Comparison of ENCODE assay signal across 8 mouse cellular contexts in the genomic region with DNA sequence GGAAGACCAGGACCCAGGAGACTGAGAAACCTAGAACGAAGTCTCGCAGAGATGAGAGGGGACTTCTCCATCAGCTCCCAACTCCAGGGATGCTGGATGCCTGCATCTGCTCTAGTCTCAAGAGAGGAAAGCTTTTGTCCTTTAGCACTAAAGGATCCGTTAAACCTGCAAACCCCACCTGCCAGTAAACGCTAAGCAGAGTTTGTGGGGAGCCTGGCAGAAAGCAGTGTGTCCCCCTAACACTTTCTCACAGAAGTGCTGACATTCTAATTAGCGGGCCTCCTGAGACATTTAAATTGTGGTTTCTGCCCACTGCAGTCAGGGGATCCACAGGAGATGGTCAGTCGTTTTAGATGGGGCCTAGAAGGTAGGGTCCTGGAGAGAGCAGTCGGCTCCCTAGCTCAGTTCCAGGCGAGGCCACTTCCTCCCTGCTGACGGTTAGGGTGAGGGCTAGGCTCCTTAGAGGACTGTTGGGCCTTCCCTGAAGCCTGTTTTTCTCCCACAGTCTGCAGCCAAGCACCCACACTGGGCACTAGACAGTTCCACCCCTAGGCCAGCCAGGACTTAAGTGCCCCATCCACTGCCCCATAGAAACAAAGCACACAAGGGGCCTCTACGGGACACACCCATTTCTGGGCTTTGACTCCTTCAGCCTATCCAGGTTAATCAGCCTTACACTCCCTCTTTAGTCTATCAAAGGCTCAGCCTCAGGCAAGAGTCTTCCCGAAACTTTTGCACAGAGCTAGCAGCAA. TPM values are rescaled to one million over a fixed set of nuclear protein-coding genes. Genes with fewer than 3 reads are reported as not detected.
DNase-seq lines count a peak whose midpoint lies in the region; ATAC-seq lines count a peak whose summit lies in the region.

No protein-coding gene starts in this region.

- no peaks in the 10 kb centered on the region for H3K36me3 ChIP-seq in heart, embryonic 11.5 days (ENCODE audit: control insufficient read depth, insufficient read depth, low read length)
- H3K36me3 ChIP-seq in embryonic facial prominence, embryonic 11.5 days (replicated peaks; ENCODE audit: control insufficient read depth, insufficient read depth, low read depth, low read length), result no peaks in the 10 kb centered on the region
- no peaks in the 10 kb centered on the region for H3K36me3 ChIP-seq in intestine, embryonic 15.5 days
- no peaks in the 10 kb centered on the region for H3K36me3 ChIP-seq in midbrain, embryonic 12.5 days

- 26% methylated on average over 11 of the region's 11 CpGs for WGBS in heart, embryonic 11.5 days (ENCODE audit: insufficient replicate concordance)
- WGBS in embryonic facial prominence, embryonic 11.5 days, result 17% methylated on average over 11 of the region's 11 CpGs
- WGBS in intestine, embryonic 15.5 days, result 43% methylated on average over 11 of the region's 11 CpGs
- 21% methylated on average over 11 of the region's 11 CpGs for WGBS in midbrain, embryonic 12.5 days

- no peak for DNase-seq in heart, postnatal 4 days
- no peak for DNase-seq in embryonic facial prominence, embryonic 11.5 days (ENCODE audit: low spot score)
- DNase-seq in thymus, adult 18-20 months, result no peak
- DNase-seq in adrenal gland, adult 2 months, result no peak

- H3K4me3 ChIP-seq in heart, embryonic 11.5 days (ENCODE audit: low read depth, low read length), result peak overlapping the region; percentile 65; the same call in 1 of the 2 replicates
- peak overlapping the region; percentile 66 for H3K4me3 ChIP-seq in embryonic facial prominence, embryonic 11.5 days (ENCODE audit: low read depth, low read length)
- H3K4me3 ChIP-seq in intestine, embryonic 15.5 days (replicated peaks), result peak overlapping the region; percentile 63
- peak overlapping the region; percentile 75 for H3K4me3 ChIP-seq in midbrain, embryonic 12.5 days

- no peak for ATAC-seq in heart, embryonic 11.5 days (replicated peaks; ENCODE audit: insufficient number of reproducible peaks, low FRiP score, low TSS enrichment)
- no peak for ATAC-seq in embryonic facial prominence, embryonic 11.5 days (replicated peaks; ENCODE audit: insufficient number of reproducible peaks, low FRiP score, low TSS enrichment, low read depth)
- ATAC-seq in intestine, embryonic 15.5 days, result 0 out of 2 replicates have a peak, but pooled peaks have one; percentile 21
- ATAC-seq in midbrain, embryonic 12.5 days (ENCODE audit: low FRiP score, low read depth), result no peak
- no peak for ATAC-seq in megakaryocyte-erythroid progenitor cell, adult 5-6 weeks (replicated peaks; ENCODE audit: low FRiP score, low TSS enrichment, poor library complexity, severe bottlenecking)

- no peak overlapping the region for H3K9ac ChIP-seq in heart, embryonic 11.5 days (ENCODE audit: low read depth, low read length)
- peak overlapping the region; percentile 60 for H3K9ac ChIP-seq in embryonic facial prominence, embryonic 11.5 days (replicated peaks; ENCODE audit: low read length)
- peak overlapping the region; percentile 70; the same call in 1 of the 2 replicates for H3K9ac ChIP-seq in intestine, embryonic 15.5 days
- peak overlapping the region; percentile 79 for H3K9ac ChIP-seq in midbrain, embryonic 12.5 days (replicated peaks)

- no peaks in the 10 kb centered on the region for H3K9me3 ChIP-seq in heart, embryonic 11.5 days (replicated peaks; ENCODE audit: control insufficient read depth, low read length)
- no peaks in the 10 kb centered on the region for H3K9me3 ChIP-seq in embryonic facial prominence, embryonic 11.5 days (replicated peaks; ENCODE audit: control insufficient read depth, low read length)
- no peaks in the 10 kb centered on the region for H3K9me3 ChIP-seq in intestine, embryonic 15.5 days
- H3K9me3 ChIP-seq in midbrain, embryonic 12.5 days, result no peaks in the 10 kb centered on the region

- peak overlapping the region; percentile 98 for H3K4me2 ChIP-seq in heart, embryonic 11.5 days
- H3K4me2 ChIP-seq in embryonic facial prominence, embryonic 11.5 days (ENCODE audit: low read depth, low read length), result peak overlapping the region; percentile 99
- peak overlapping the region; percentile 99 for H3K4me2 ChIP-seq in intestine, embryonic 15.5 days (replicated peaks)
- peak overlapping the region; percentile 99 for H3K4me2 ChIP-seq in midbrain, embryonic 12.5 days (replicated peaks)

- H3K4me1 ChIP-seq in heart, embryonic 11.5 days (ENCODE audit: control insufficient read depth, insufficient read depth, low read length), result peaks cover 13% of the 10 kb centered on the region
- no peaks in the 10 kb centered on the region for H3K4me1 ChIP-seq in embryonic facial prominence, embryonic 11.5 days (ENCODE audit: control insufficient read depth, insufficient read depth, low read length)
- H3K4me1 ChIP-seq in intestine, embryonic 15.5 days (replicated peaks), result peaks cover 29% of the 10 kb centered on the region
- peaks cover 21% of the 10 kb centered on the region for H3K4me1 ChIP-seq in midbrain, embryonic 12.5 days

- no peak overlapping the region for H3K27ac ChIP-seq in heart, embryonic 11.5 days (ENCODE audit: low read depth, low read length)
- no peak overlapping the region for H3K27ac ChIP-seq in embryonic facial prominence, embryonic 11.5 days (replicated peaks; ENCODE audit: low read depth, low read length)
- no peak overlapping the region for H3K27ac ChIP-seq in intestine, embryonic 15.5 days
- H3K27ac ChIP-seq in midbrain, embryonic 12.5 days (replicated peaks), result no peak overlapping the region

- H3K27me3 ChIP-seq in heart, embryonic 11.5 days (ENCODE audit: control insufficient read depth, insufficient read depth, low read length), result peaks cover 56% of the 10 kb centered on the region
- H3K27me3 ChIP-seq in embryonic facial prominence, embryonic 11.5 days (ENCODE audit: control insufficient read depth, insufficient read depth, low read length), result peaks cover 33% of the 10 kb centered on the region
- H3K27me3 ChIP-seq in intestine, embryonic 15.5 days (replicated peaks), result peaks cover 25% of the 10 kb centered on the region
- H3K27me3 ChIP-seq in midbrain, embryonic 12.5 days, result peaks cover 83% of the 10 kb centered on the region

RNA-seq across cellular contexts. Expression of a gene that starts 0.8 kb away (rescaled TPM):
- polyA plus RNA-seq in heart, embryonic 11.5 days (2014; fragmentation: Nextera tagmentation; extraction: Ambion mirVana), result 0.07 and 0.14 TPM in 2 replicates
- 1 to 10 TPM; 1.7 TPM for total RNA-seq in heart, postnatal 4 days (2021)
- polyA plus RNA-seq in embryonic facial prominence, embryonic 11.5 days (2014; fragmentation: Nextera tagmentation; extraction: Ambion mirVana), result 0.18 and 0.34 TPM in 2 replicates
- polyA plus RNA-seq in intestine, embryonic 15.5 days (2015; fragmentation: Nextera tagmentation; extraction: Ambion mirVana), result 0.50 and 0.62 TPM in 2 replicates
- polyA plus RNA-seq in midbrain, embryonic 12.5 days (2016; fragmentation: Nextera tagmentation; extraction: Ambion mirVana), result 1.2 and 1.5 TPM in 2 replicates
- total RNA-seq in adrenal gland, adult 2 months (2021), result 1 to 10 TPM; 1.8 to 4.5 TPM
- 4.0 and 6.6 TPM in 2 replicates for polyA plus RNA-seq in adrenal gland, adult 2 months (2012; rRNA removed)
- total RNA-seq in megakaryocyte-erythroid progenitor cell, adult 5-6 weeks (2014; fragmentation: Nextera tagmentation), result not detected in 2 replicates
- not detected in 2 replicates for total RNA-seq in megakaryocyte-erythroid progenitor cell, adult 5-6 weeks (2017)
